Comparison of ENCODE assay signal across 14 mouse cellular contexts in genomic region chr8:106820553-106821515, GRCm38 (mm10). TPM values are rescaled to one million over a fixed set of nuclear protein-coding genes. Genes with fewer than 3 reads are reported as not detected.
DNase-seq lines count a peak whose midpoint lies in the region; ATAC-seq and TF ChIP-seq lines count a peak whose summit lies in the region.
"Had no signal": no experiment of that assay in that cellular context is flagged by ENCODE, and none has a peak within 500 bp of the region (broad histone marks: within the 10 kb centered on the region; RNA-seq: fewer than 3 reads in every experiment).

No protein-coding gene starts in this region.

- H3K4me3 ChIP-seq in gastrocnemius, adult 2 months = peak overlapping the region; percentile 53
- no peak overlapping the region for H3K4me3 ChIP-seq in liver, adult 2 months (ENCODE audit: insufficient read depth, low read depth, low read length)
- no peak overlapping the region for H3K4me3 ChIP-seq in liver, embryonic 12.5 days
- H3K4me3 ChIP-seq in lung, adult 2 months (replicated peaks; ENCODE audit: extremely low read depth, low read depth, low read length) = no peak overlapping the region
- no peak overlapping the region for H3K4me3 ChIP-seq in hindbrain, embryonic 11.5 days (ENCODE audit: low read depth, low read length)
- H3K4me3 ChIP-seq: forebrain, embryonic 15.5 days; heart, adult 2 months; midbrain, embryonic 13.5 days had no signal

- intact Hi-C loops in gastrocnemius, adult 2 months (cut with DNase I) = no loop called here
- intact Hi-C loops in gastrocnemius, postnatal 14 days (cut with DNase I; ENCODE audit: low total_unique reads) = loop anchor here (2.0 kb wide), 1 partner anchor 50 kb away; the partner anchor contains the start of gene Has3

- peaks cover 7% of the 10 kb centered on the region; the same call in 1 of the 2 replicates for H3K36me3 ChIP-seq in liver, adult 2 months (ENCODE audit: control insufficient read depth, insufficient read depth, low read length)
- peaks cover 13% of the 10 kb centered on the region; the same call in 1 of the 2 replicates for H3K36me3 ChIP-seq in liver, embryonic 12.5 days
- no peaks in the 10 kb centered on the region for H3K36me3 ChIP-seq in hindbrain, embryonic 11.5 days (ENCODE audit: control insufficient read depth, insufficient read depth, low read length)
- H3K36me3 ChIP-seq: forebrain, embryonic 15.5 days; midbrain, embryonic 13.5 days had no signal

- H3K4me1 ChIP-seq in liver, adult 2 months (ENCODE audit: control insufficient read depth, insufficient read depth, low read length) = no peaks in the 10 kb centered on the region
- H3K4me1 ChIP-seq in liver, embryonic 12.5 days = peaks cover 6% of the 10 kb centered on the region; the same call in 1 of the 2 replicates
- no peaks in the 10 kb centered on the region for H3K4me1 ChIP-seq in lung, adult 2 months (ENCODE audit: control insufficient read depth, insufficient read depth, low read length)
- H3K4me1 ChIP-seq in hindbrain, embryonic 11.5 days (replicated peaks; ENCODE audit: control insufficient read depth, insufficient read depth, low read length) = no peaks in the 10 kb centered on the region

- H3K9ac ChIP-seq in liver, adult 2 months (ENCODE audit: low read depth, low read length) = no peak overlapping the region
- no peak overlapping the region for H3K9ac ChIP-seq in liver, embryonic 12.5 days
- no peak overlapping the region for H3K9ac ChIP-seq in hindbrain, embryonic 11.5 days (ENCODE audit: low read depth, low read length)
- H3K9ac ChIP-seq: forebrain, embryonic 15.5 days; midbrain, embryonic 13.5 days had no signal

- H3K79me2 ChIP-seq in liver, adult 2 months (ENCODE audit: control insufficient read depth, insufficient read depth, low read length) = no peaks in the 10 kb centered on the region

- ATAC-seq in liver, embryonic 12.5 days = no peak
- ATAC-seq in hindbrain, embryonic 11.5 days (ENCODE audit: low FRiP score) = no peak
- ATAC-seq: forebrain, embryonic 15.5 days; midbrain, embryonic 13.5 days had no signal

- 91% methylated on average over 14 of the region's 14 CpGs for WGBS in liver, adult 2 months
- WGBS in liver, embryonic 12.5 days (ENCODE audit: insufficient replicate concordance) = 59% methylated on average over 14 of the region's 14 CpGs
- WGBS in lung, adult 2 months = 81% methylated on average over 14 of the region's 14 CpGs
- 83% methylated on average over 14 of the region's 14 CpGs for WGBS in hindbrain, embryonic 11.5 days

- H3K9me3 ChIP-seq in liver, embryonic 12.5 days (replicated peaks) = no peaks in the 10 kb centered on the region
- H3K9me3 ChIP-seq in hindbrain, embryonic 11.5 days (ENCODE audit: control insufficient read depth, low read length) = no peaks in the 10 kb centered on the region
- H3K9me3 ChIP-seq: forebrain, embryonic 15.5 days; midbrain, embryonic 13.5 days had no signal

- no peaks in the 10 kb centered on the region for H3K27me3 ChIP-seq in liver, adult 2 months (ENCODE audit: control insufficient read depth, insufficient read depth, low read length)
- H3K27me3 ChIP-seq in liver, embryonic 12.5 days (replicated peaks) = no peaks in the 10 kb centered on the region
- H3K27me3 ChIP-seq in hindbrain, embryonic 11.5 days (ENCODE audit: control insufficient read depth, insufficient read depth, low read length) = no peaks in the 10 kb centered on the region
- H3K27me3 ChIP-seq: forebrain, embryonic 15.5 days; midbrain, embryonic 13.5 days had no signal

- H3K4me2 ChIP-seq in liver, embryonic 12.5 days = no peak overlapping the region
- no peak overlapping the region for H3K4me2 ChIP-seq in hindbrain, embryonic 11.5 days (replicated peaks; ENCODE audit: low read depth, low read length)
- H3K4me2 ChIP-seq: forebrain, embryonic 15.5 days; midbrain, embryonic 13.5 days had no signal

- no peak for TF ChIP-seq CTCF in gastrocnemius, adult 2 months (IDR thresholded peaks at IDR 0.05)
- TF ChIP-seq CTCF in liver, adult 2 months (IDR thresholded peaks at IDR 0.05; ENCODE audit: low read depth, low read length) = no peak
- no peak for TF ChIP-seq CTCF in lung, adult 2 months (IDR thresholded peaks at IDR 0.05; ENCODE audit: insufficient read depth, low read length)

- DNase-seq in gastrocnemius, adult 2 months = peak; percentile 76
- DNase-seq in gastrocnemius, postnatal 4 days (ENCODE audit: low spot score in 2 of 2) = no peak
- DNase-seq in liver, adult 2 months (ENCODE audit: extremely low read depth, low read depth, low spot score) = peak; percentile 12
- DNase-seq in gastrocnemius, postnatal 14 days = peak; percentile 34
- DNase-seq in skeletal muscle tissue, adult 2 months (ENCODE audit: low read depth, low spot score) = peak; percentile 69
- DNase-seq in lung, adult 2 months = no peak
- no peak for DNase-seq in hindbrain, embryonic 11.5 days (ENCODE audit: low spot score)
- DNase-seq: cerebellum, postnatal 25 days; heart, adult 2 months; heart, postnatal 10 days; right cerebral cortex, postnatal 14 days had no signal

- peak overlapping the region; percentile 84 for H3K27ac ChIP-seq in gastrocnemius, adult 2 months
- H3K27ac ChIP-seq in liver, adult 2 months (replicated peaks; ENCODE audit: insufficient read depth, low read depth, low read length) = no peak overlapping the region
- no peak overlapping the region for H3K27ac ChIP-seq in liver, embryonic 12.5 days
- H3K27ac ChIP-seq in hindbrain, embryonic 11.5 days (ENCODE audit: low read depth, low read length) = no peak overlapping the region
- H3K27ac ChIP-seq: forebrain, embryonic 15.5 days; heart, adult 2 months; midbrain, embryonic 13.5 days had no signal

- no peak for TF ChIP-seq POLR2A in liver, adult 2 months (IDR thresholded peaks at IDR 0.05; ENCODE audit: extremely low read depth, insufficient read depth, low read length)
- TF ChIP-seq POLR2A in lung, adult 2 months (IDR thresholded peaks at IDR 0.05; ENCODE audit: borderline replicate concordance, extremely low read depth, low read depth, low read length) = no peak

RNA-seq across cellular contexts. Expression of gene Has3, which starts 49.2 kb away (rescaled TPM):
- total RNA-seq in gastrocnemius, adult 2 months (2021) = under 1 TPM; 0.56 to 0.59 TPM
- total RNA-seq in gastrocnemius, postnatal 4 days (2021) = 1 to 10 TPM; 2.4 to 2.5 TPM
- total RNA-seq in liver, adult 2 months (2014; rRNA removed) = 0.07 TPM in 1 of 2 replicates, not detected in the other
- polyA plus RNA-seq in liver, adult 2 months (2012; rRNA removed) = 0.02 TPM in 2 replicates
- polyA plus RNA-seq in liver, embryonic 12.5 days (2016; fragmentation: Nextera tagmentation; extraction: Ambion mirVana) = 0.04 TPM in 2 replicates
- total RNA-seq in gastrocnemius, postnatal 14 days (2021) = 1 to 10 TPM; 1.3 to 2.3 TPM
- polyA plus RNA-seq in lung, adult 2 months (2012; rRNA removed) = 0.48 and 0.89 TPM in 2 replicates
- polyA plus RNA-seq in hindbrain, embryonic 11.5 days (2014; fragmentation: Nextera tagmentation; extraction: Ambion mirVana) = 0.29 and 0.39 TPM in 2 replicates

Comparison
In these comparisons a context has a peak if more than half of its experiments do, and no peak if none do; other contexts are left out.
1. DNase-seq: peak in gastrocnemius, adult 2 months (single experiment), liver, adult 2 months (single experiment), gastrocnemius, postnatal 14 days (single experiment) and skeletal muscle tissue, adult 2 months (single experiment); none in gastrocnemius, postnatal 4 days (0 of 2), lung, adult 2 months (single experiment) and hindbrain, embryonic 11.5 days (single experiment).